Mouse (Mus musculus) bone marrow macrophage, adult 2 months (primary cell): ENCODE results near the gene Nme7.

Experiments used
- CTCF ChIP-seq: IDR thresholded peaks from 2 replicates; pipeline ENCODE4 v1.5.1; 2012; ENCODE audit warnings: low read depth, mild to moderate bottlenecking, low read length, moderate library complexity
- POLR2A ChIP-seq: IDR thresholded peaks from 2 replicates; pipeline ENCODE4 v1.6.1; 2012; ENCODE audit warnings: mild to moderate bottlenecking, low read depth, low read length, borderline replicate concordance

DNA sequence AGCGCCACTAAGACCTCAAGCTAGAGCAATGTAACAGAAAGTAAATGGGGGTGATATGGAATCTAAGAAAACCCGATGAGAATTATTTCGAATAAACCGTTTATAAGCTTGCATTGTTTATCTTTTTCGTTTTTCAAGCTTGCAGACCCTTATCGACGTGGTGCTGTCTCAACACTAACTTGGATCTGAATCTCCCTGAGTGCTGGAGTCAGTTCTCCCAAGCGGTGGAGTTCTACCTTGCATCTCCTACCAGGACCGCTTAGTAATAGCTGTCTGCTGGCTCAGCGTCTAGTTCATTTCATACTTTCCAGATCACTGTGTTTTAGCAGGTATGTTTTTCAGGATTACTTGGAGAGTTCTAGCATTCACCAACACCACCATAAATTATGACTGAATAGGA lies 4.0 kb downstream of the Nme7 start:
- TF ChIP-seq POLR2A = no peak
- TF ChIP-seq CTCF = no peak
